Mouse (Mus musculus) myocyte (in vitro differentiated cells): ENCODE measurements around the gene Rgs13.

ENCODE experiments used
- MYOG ChIP-seq, 3 experiments: IDR thresholded peaks; one replicate each; pipeline ENCODE4 v1.6.1; 2011; ENCODE audit warnings: control low read depth in 2 of 3, low read depth in 2 of 3, mild to moderate bottlenecking in 2 of 3; ENCODE audit not compliant: insufficient read length in 2 of 3, control insufficient read depth in 1 of 3, insufficient read depth in 1 of 3
- POLR2A ChIP-seq: IDR thresholded peaks from one replicate; pipeline ENCODE4 v1.6.1; 2011; ENCODE audit warnings: low read depth, mild to moderate bottlenecking, control low read depth, moderate library complexity; ENCODE audit not compliant: insufficient read length
- USF1 ChIP-seq: IDR thresholded peaks from one replicate; pipeline ENCODE4 v1.6.1; 2011; ENCODE audit warnings: low read depth, mild to moderate bottlenecking, control low read depth, moderate library complexity

DNA sequence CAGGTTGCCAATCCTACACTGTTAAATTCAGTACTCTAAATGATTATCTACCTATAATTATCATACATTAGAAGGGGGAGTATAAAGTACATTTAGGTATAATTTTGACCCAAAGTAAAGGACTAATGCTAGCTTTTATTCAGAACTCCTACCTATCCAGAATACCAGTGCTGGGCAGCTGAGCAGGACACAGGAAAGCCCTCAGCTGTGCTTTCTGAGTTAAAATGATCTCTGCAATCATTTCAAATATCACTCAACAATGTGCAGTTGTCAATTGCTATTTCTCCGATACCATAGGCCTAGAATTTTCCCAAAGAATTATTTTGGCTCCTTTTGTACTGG lies 25.0 kb downstream of the Rgs13 start:
- no peak for TF ChIP-seq POLR2A
- no peak for TF ChIP-seq MYOG (IDR thresholded peaks at IDR 0.05; ENCODE audit: control insufficient read depth in 1 of 3, insufficient read depth in 1 of 3, insufficient read length in 2 of 3, low read depth in 2 of 3)
- TF ChIP-seq USF1, result no peak
